8 mouse cellular contexts compared by ENCODE assay signal in genomic region chr9:61111733-61112415, GRCm38 (mm10).
DNase-seq lines count a peak whose midpoint lies in the region; ATAC-seq lines count a peak whose summit lies in the region.

No protein-coding gene starts in this region.

- DNase-seq in adrenal gland, postnatal 14 days: peak; percentile 37
- DNase-seq in adrenal gland, adult 18-20 months (ENCODE audit: low spot score in 2 of 2): no peak
- DNase-seq in embryo, embryonic 10 days (ENCODE audit: low spot score): peak; percentile 75
- peak; percentile 82 for DNase-seq in hindbrain, embryonic 14.5 days (ENCODE audit: low spot score)
- peak; percentile 60 for DNase-seq in midbrain, embryonic 10.5 days (ENCODE audit: low spot score)
- DNase-seq in spleen, adult 18-20 months: no peak
- no peak for DNase-seq in ovary, postnatal 36 days (ENCODE audit: low spot score)

- peak overlapping the region; percentile 59 for H3K27ac ChIP-seq in hindbrain, embryonic 14.5 days
- H3K27ac ChIP-seq in midbrain, embryonic 10.5 days (replicated peaks): 0 out of 2 replicates have a peak overlapping the region, but pooled peaks have one; percentile 63

- 19% methylated on average over 19 of the region's 19 CpGs for WGBS in hindbrain, embryonic 14.5 days
- WGBS in midbrain, embryonic 10.5 days: 66% methylated on average over 19 of the region's 19 CpGs

- H3K27me3 ChIP-seq in hindbrain, embryonic 14.5 days (ENCODE audit: control insufficient read depth, insufficient read depth, low read length): peaks cover 4% of the 10 kb centered on the region; the same call in 1 of the 2 replicates
- peaks cover 9% of the 10 kb centered on the region; the same call in 1 of the 2 replicates for H3K27me3 ChIP-seq in midbrain, embryonic 10.5 days (ENCODE audit: low read depth, poor library complexity, severe bottlenecking)

- H3K36me3 ChIP-seq in hindbrain, embryonic 14.5 days (replicated peaks; ENCODE audit: control insufficient read depth, insufficient read depth): no peaks in the 10 kb centered on the region
- H3K36me3 ChIP-seq in midbrain, embryonic 10.5 days: no peaks in the 10 kb centered on the region

- peak overlapping the region; percentile 13; the same call in 1 of the 2 replicates for H3K9ac ChIP-seq in hindbrain, embryonic 14.5 days

- no peaks in the 10 kb centered on the region for H3K9me3 ChIP-seq in hindbrain, embryonic 14.5 days (ENCODE audit: control insufficient read depth, low read length)
- no peaks in the 10 kb centered on the region for H3K9me3 ChIP-seq in midbrain, embryonic 10.5 days (replicated peaks)

- no peak overlapping the region for H3K4me3 ChIP-seq in hindbrain, embryonic 14.5 days (replicated peaks; ENCODE audit: low read length)
- no peak overlapping the region for H3K4me3 ChIP-seq in midbrain, embryonic 10.5 days

- peaks cover 35% of the 10 kb centered on the region for H3K4me1 ChIP-seq in hindbrain, embryonic 14.5 days (replicated peaks; ENCODE audit: control insufficient read depth, insufficient read depth, low read length)
- H3K4me1 ChIP-seq in midbrain, embryonic 10.5 days: peaks cover 37% of the 10 kb centered on the region

- peak; percentile 87 for ATAC-seq in hindbrain, embryonic 14.5 days (ENCODE audit: low FRiP score)
- no peak for ATAC-seq in erythroblast, adult 5-6 weeks (replicated peaks; ENCODE audit: low FRiP score, poor library complexity, severe bottlenecking)

- peak overlapping the region; percentile 40 for H3K4me2 ChIP-seq in hindbrain, embryonic 14.5 days (replicated peaks)

Comparison
In these comparisons a context has a peak if more than half of its experiments do, and no peak if none do; other contexts are left out.
1. DNase-seq: peak in adrenal gland, postnatal 14 days (single experiment), embryo, embryonic 10 days (single experiment), hindbrain, embryonic 14.5 days (single experiment) and midbrain, embryonic 10.5 days (single experiment); none in adrenal gland, adult 18-20 months (0 of 2), spleen, adult 18-20 months (0 of 2) and ovary, postnatal 36 days (single experiment).